In the genomic region with DNA sequence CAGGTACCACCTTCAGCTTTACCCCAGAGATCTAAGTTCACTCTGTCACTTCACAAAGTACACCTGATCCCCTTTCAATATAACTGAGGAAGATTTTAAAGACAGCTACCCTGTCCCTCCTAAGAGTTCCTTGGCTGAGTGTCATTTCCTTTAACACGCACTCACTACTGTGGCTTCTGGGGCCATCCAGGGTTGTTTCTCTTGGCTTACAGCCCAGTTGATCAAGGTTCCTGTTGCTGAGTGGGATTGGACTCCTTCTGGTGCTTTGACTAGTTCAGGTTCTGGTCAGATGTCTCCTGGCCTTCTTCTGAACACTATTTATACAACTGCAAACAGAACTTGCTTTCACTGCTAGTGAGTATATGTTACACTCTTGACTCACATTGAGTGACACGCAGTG, we compare ENCODE assay signal across 14 mouse cellular contexts.
DNase-seq lines count a peak whose midpoint lies in the region; ATAC-seq and TF ChIP-seq lines count a peak whose summit lies in the region.
"Had no signal": no experiment of that assay in that cellular context is flagged by ENCODE, and none has a peak within 500 bp of the region (broad histone marks: within the 10 kb centered on the region; RNA-seq: fewer than 3 reads in every experiment).

No protein-coding gene starts in this region.

- TF ChIP-seq CTCF in lung, postnatal 0 days (IDR thresholded peaks at IDR 0.05), result no peak
- no peak for TF ChIP-seq CTCF in lung, adult 2 months (IDR thresholded peaks at IDR 0.05; ENCODE audit: insufficient read depth, low read length)
- no peak for TF ChIP-seq CTCF in stomach, postnatal 0 days (IDR thresholded peaks at IDR 0.05; ENCODE audit: low read depth)

- no peak for TF ChIP-seq EP300 in lung, postnatal 0 days (IDR thresholded peaks at IDR 0.05)
- TF ChIP-seq EP300 in stomach, postnatal 0 days (optimal IDR thresholded peaks at IDR 0.05), result no peak

- H3K27ac ChIP-seq in lung, postnatal 0 days (ENCODE audit: low read length), result no peak overlapping the region
- H3K27ac ChIP-seq in stomach, postnatal 0 days (replicated peaks), result no peak overlapping the region
- H3K27ac ChIP-seq: midbrain, embryonic 10.5 days; neural tube, embryonic 13.5 days had no signal

- no peak for TF ChIP-seq POLR2A in lung, adult 2 months (IDR thresholded peaks at IDR 0.05; ENCODE audit: borderline replicate concordance, extremely low read depth, low read depth, low read length)

- no peak for ATAC-seq in lung, postnatal 0 days
- peak; percentile 54; the same call in 1 of the 2 replicates for ATAC-seq in common myeloid progenitor, adult 5-6 weeks (replicated peaks; ENCODE audit: low read depth, poor library complexity, severe bottlenecking)
- ATAC-seq in stomach, postnatal 0 days (ENCODE audit: low FRiP score, low TSS enrichment), result peak; percentile 79; the same call in 1 of the 2 replicates
- ATAC-seq in cerebellum, adult (ENCODE audit: insufficient number of reproducible peaks, low FRiP score, low TSS enrichment), result no peak

- no peak overlapping the region for H3K4me3 ChIP-seq in lung, postnatal 0 days (ENCODE audit: low read depth, low read length)
- H3K4me3 ChIP-seq in lung, adult 2 months (replicated peaks; ENCODE audit: extremely low read depth, low read depth, low read length), result no peak overlapping the region
- no peak overlapping the region for H3K4me3 ChIP-seq in stomach, postnatal 0 days (ENCODE audit: low read depth, low read length)
- H3K4me3 ChIP-seq: erythroblast, embryonic 14.5 days; midbrain, embryonic 10.5 days; neural tube, embryonic 13.5 days had no signal

- H3K9ac ChIP-seq in lung, postnatal 0 days (replicated peaks; ENCODE audit: low read depth), result no peak overlapping the region
- H3K9ac ChIP-seq in stomach, postnatal 0 days (ENCODE audit: low read length), result no peak overlapping the region
- H3K9ac ChIP-seq: neural tube, embryonic 13.5 days had no signal

- peak; percentile 9 for DNase-seq in lung, postnatal 0 days (ENCODE audit: low spot score)
- no peak for DNase-seq in lung, adult 2 months
- DNase-seq in kidney, adult 9 months, result peak; percentile 42
- peak; percentile 61 for DNase-seq in stomach, postnatal 0 days (ENCODE audit: low spot score)
- DNase-seq in cerebellum, adult 18-20 months, result no peak
- DNase-seq: cerebellum, adult 9-11 months; gastrocnemius, postnatal 14 days; thymus, postnatal 14 days had no signal

- peaks cover 4% of the 10 kb centered on the region; the same call in 1 of the 2 replicates for H3K4me1 ChIP-seq in lung, postnatal 0 days (ENCODE audit: insufficient read depth, low read depth, low read length)
- H3K4me1 ChIP-seq in lung, adult 2 months (ENCODE audit: control insufficient read depth, insufficient read depth, low read length), result no peaks in the 10 kb centered on the region
- no peaks in the 10 kb centered on the region for H3K4me1 ChIP-seq in stomach, postnatal 0 days (replicated peaks; ENCODE audit: control insufficient read depth, insufficient read depth)
- H3K4me1 ChIP-seq: midbrain, embryonic 10.5 days had no signal

- H3K36me3 ChIP-seq in lung, postnatal 0 days (ENCODE audit: insufficient read depth, low read length), result no peaks in the 10 kb centered on the region
- no peaks in the 10 kb centered on the region for H3K36me3 ChIP-seq in stomach, postnatal 0 days (ENCODE audit: control insufficient read depth, insufficient read depth, low read length)
- H3K36me3 ChIP-seq: G1E; midbrain, embryonic 10.5 days; neural tube, embryonic 13.5 days had no signal

- no peaks in the 10 kb centered on the region for H3K27me3 ChIP-seq in lung, postnatal 0 days (replicated peaks; ENCODE audit: insufficient read depth, low read length)
- no peaks in the 10 kb centered on the region for H3K27me3 ChIP-seq in stomach, postnatal 0 days (ENCODE audit: control insufficient read depth, insufficient read depth, low read length)
- H3K27me3 ChIP-seq: neural tube, embryonic 13.5 days had no signal

- no peaks in the 10 kb centered on the region for H3K9me3 ChIP-seq in lung, postnatal 0 days (ENCODE audit: low read length)
- H3K9me3 ChIP-seq in stomach, postnatal 0 days (ENCODE audit: control insufficient read depth, low read length), result no peaks in the 10 kb centered on the region
- H3K9me3 ChIP-seq: G1E; midbrain, embryonic 10.5 days; neural tube, embryonic 13.5 days had no signal

- WGBS in lung, postnatal 0 days, result 19% methylated on average over 2 of the region's 2 CpGs
- 33% methylated on average over 2 of the region's 2 CpGs for WGBS in lung, adult 2 months
- WGBS in stomach, postnatal 0 days, result 44% methylated on average over 2 of the region's 2 CpGs

- H3K4me2 ChIP-seq in lung, postnatal 0 days (replicated peaks; ENCODE audit: low read depth, low read length), result no peak overlapping the region
- H3K4me2 ChIP-seq in stomach, postnatal 0 days (replicated peaks; ENCODE audit: low read depth), result no peak overlapping the region
- H3K4me2 ChIP-seq: neural tube, embryonic 13.5 days had no signal

Comparison
In these comparisons a context has a peak if more than half of its experiments do, and no peak if none do; other contexts are left out.
1. DNase-seq: peak in lung, postnatal 0 days (single experiment), kidney, adult 9 months (single experiment) and stomach, postnatal 0 days (single experiment); none in lung, adult 2 months (single experiment) and cerebellum, adult 18-20 months (0 of 2).
2. ATAC-seq: peak in common myeloid progenitor, adult 5-6 weeks (single experiment) and stomach, postnatal 0 days (single experiment); none in lung, postnatal 0 days (single experiment) and cerebellum, adult (single experiment).